Mouse (Mus musculus): ENCODE measurements around the gene Abhd17a. TPM values are rescaled to one million over a fixed set of nuclear protein-coding genes. Genes with fewer than 3 reads are reported as not detected.
"Not testable (repeated sequence)": the region's sequence is repeated elsewhere in the genome, so short reads cannot be mapped to it uniquely, and the experiment has no call there.

Abhd17a gene
- polyA plus RNA-seq, 1 experiment from 2014 or later = 122 TPM

DNA sequence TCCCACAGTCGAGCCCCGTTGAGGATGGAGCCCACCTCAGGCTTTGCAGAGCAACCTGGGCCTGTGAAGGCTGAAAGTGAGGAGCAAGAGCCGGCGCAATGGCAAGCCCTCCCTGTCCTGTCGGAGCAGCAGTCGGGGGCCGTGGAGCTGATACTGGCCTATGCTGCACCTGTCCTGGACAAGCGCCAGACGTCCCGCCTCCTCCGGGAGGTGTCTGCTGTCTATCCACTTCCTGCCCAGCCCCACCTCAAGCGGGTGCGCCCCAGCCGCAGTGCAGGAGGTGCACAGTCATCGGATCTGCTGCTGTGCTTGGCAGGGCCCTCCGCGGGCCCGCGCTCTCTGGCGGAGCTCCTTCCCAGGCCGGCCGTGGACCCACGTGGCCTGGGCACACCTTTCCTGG lies 16.2 kb upstream of the Abhd17a start:
- H3K4me1 ChIP-seq = peaks cover 19% of the 10 kb centered on the region
- H3K4me3 ChIP-seq = no peak overlapping the region
- no peak overlapping the region for H3K9ac ChIP-seq
- H3K9me3 ChIP-seq = no peaks in the 10 kb centered on the region
- no peak overlapping the region for H3K4me2 ChIP-seq
- ATAC-seq (ENCODE audit: borderline replicate concordance, extremely low read depth, low FRiP score, low TSS enrichment) = no peak
- no peaks in the 10 kb centered on the region for H3K27me3 ChIP-seq
- WGBS = 87% methylated on average over 23 of the region's 23 CpGs
- H3K27ac ChIP-seq = no peak overlapping the region
- H3K36me3 ChIP-seq = peaks cover 46% of the 10 kb centered on the region

DNA sequence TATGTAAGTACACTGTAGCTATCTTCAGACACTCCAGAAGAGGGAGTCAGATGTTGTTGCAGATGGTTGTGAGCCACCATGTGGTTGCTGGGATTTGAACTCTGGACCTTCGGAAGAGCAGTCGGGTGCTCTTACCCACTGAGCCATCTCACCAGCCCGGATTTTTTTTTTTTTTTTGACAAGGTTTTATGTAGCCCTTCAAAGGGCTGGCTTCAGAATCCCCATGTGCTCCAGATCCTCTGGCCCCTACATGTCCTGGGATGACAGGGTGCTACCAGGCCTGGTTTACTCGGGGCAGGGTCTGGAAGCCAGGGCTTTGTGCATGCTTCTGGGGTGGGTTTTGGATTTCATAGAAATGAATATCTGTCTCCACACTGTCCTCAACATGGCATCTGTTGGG lies 15.6 kb upstream of the Abhd17a start, which contains the start of gene Gm49322:
Gm49322 (plus strand) TSS at position 301 of the 400 bp plus-strand sequence.
- not testable (repeated sequence) for H3K4me3 ChIP-seq; ATAC-seq (ENCODE audit: borderline replicate concordance, extremely low read depth, low FRiP score, low TSS enrichment); H3K9ac ChIP-seq; H3K27me3 ChIP-seq; H3K27ac ChIP-seq; H3K4me2 ChIP-seq; H3K9me3 ChIP-seq
- WGBS = 61% methylated on average over 2 of the region's 4 CpGs
- Histone ChIP-seq H3K4me1 (peaks cover 19% of the 10 kb centered on the region), H3K36me3 (peaks cover 43% of the 10 kb centered on the region)

DNA sequence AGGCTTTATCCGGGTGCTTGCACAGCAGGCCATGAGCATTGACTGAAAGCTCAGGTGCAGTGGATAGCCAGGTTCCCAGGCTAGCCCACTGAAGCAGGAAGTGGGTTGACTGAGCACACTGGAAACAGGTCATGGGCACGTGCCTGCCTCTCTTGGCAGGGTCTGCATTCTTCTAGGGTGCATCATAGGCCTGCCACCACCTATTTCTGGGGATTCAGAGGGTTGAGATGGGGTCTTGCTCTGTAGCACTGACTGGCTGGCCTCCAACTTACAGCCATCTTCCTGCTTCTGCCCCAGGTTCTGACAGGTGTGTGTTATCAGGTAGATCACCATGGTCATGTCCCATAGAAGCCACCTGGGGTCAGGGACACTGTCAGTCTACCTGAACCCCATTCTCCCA lies 14.8 kb upstream of the Abhd17a start:
- 86% methylated on average over 2 of the region's 2 CpGs for WGBS
- no peaks in the 10 kb centered on the region for H3K9me3 ChIP-seq
- no peak overlapping the region for H3K9ac ChIP-seq
- H3K27me3 ChIP-seq = no peaks in the 10 kb centered on the region
- ATAC-seq (ENCODE audit: borderline replicate concordance, extremely low read depth, low FRiP score, low TSS enrichment) = no peak
- H3K4me3 ChIP-seq = no peak overlapping the region
- peaks cover 37% of the 10 kb centered on the region for H3K36me3 ChIP-seq
- no peak overlapping the region for H3K27ac ChIP-seq
- peaks cover 19% of the 10 kb centered on the region for H3K4me1 ChIP-seq
- H3K4me2 ChIP-seq = no peak overlapping the region

DNA sequence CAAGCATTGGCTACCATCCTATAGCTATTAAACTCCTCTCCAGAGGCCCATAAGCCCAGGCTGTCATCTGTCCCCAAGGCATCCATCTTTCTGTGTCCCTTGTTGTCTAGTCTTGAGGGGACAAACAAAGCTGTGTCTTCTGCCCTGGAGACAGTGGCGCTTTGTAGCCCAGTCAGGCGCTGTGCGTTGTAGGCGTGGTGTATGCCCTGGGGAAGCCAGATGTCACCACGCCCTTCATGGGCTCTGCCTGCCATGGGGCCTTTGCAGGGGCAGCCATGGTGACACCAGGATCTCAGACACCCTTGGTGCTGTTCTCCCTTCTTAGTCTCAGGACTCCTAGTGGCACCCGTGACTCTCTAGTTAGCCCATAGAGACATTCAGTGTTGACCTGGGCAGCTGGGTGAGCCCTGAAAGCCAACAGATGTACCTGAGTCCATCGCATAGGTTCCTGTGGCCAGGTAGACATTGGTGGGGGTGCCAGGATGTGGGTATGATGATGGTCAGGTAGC lies 13.9 kb upstream of the Abhd17a start:
- H3K36me3 ChIP-seq = peaks cover 29% of the 10 kb centered on the region
- no peaks in the 10 kb centered on the region for H3K27me3 ChIP-seq
- no peak overlapping the region for H3K27ac ChIP-seq
- 88% methylated on average over 7 of the region's 7 CpGs for WGBS
- H3K4me2 ChIP-seq = peak overlapping the region; percentile 89
- no peak for ATAC-seq (ENCODE audit: borderline replicate concordance, extremely low read depth, low FRiP score, low TSS enrichment)
- H3K4me3 ChIP-seq = peak overlapping the region; percentile 94; the same call in 1 of the 2 replicates
- H3K4me1 ChIP-seq = peaks cover 19% of the 10 kb centered on the region
- no peaks in the 10 kb centered on the region for H3K9me3 ChIP-seq
- H3K9ac ChIP-seq = no peak overlapping the region

DNA sequence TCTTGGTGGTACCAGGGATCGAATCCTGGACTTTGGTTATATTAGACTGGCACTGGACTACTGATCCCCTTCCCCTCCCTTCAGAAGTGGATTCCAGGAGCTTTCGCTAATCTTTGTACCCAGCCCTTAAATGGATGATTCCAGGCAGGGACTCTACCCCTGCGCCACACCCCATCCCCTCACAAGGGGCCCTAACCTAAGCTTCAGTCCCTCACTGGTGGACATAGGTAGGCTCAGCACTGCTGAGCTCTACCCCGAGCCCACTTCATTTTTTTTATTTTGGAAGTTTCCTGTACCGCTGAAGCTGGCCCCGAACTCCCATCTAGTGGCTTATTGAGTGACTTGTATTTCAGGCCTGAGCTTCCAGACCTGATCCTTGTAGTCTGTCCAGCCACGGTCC lies 13.2 kb upstream of the Abhd17a start:
- H3K27me3 ChIP-seq = no peaks in the 10 kb centered on the region
- WGBS = 32% methylated on average over 7 of the region's 7 CpGs

GRCm38 (mm10) chr10:80602698-80603325 lies 12.7 kb upstream of the Abhd17a start, which contains the start of the genes Scamp4 and Adat3:
Gene Scamp4, plus strand, starts transcription at chr10:80602872.
Gene Adat3, plus strand, starts transcription at chr10:80602880.
- under 1% methylated on average over 54 of the region's 54 CpGs for WGBS
- ATAC-seq (ENCODE audit: borderline replicate concordance, extremely low read depth, low FRiP score, low TSS enrichment) = peak; percentile 95
- no peaks in the 10 kb centered on the region for H3K9me3 ChIP-seq
- no peaks in the 10 kb centered on the region for H3K27me3 ChIP-seq
- peak within 1 kb of the TSS; percentile 72 for H3K9ac ChIP-seq
- peak within 1 kb of the TSS; percentile 94 for H3K4me3 ChIP-seq
- H3K4me2 ChIP-seq = peak within 1 kb of the TSS; percentile 89
- peaks cover 19% of the 10 kb centered on the region for H3K4me1 ChIP-seq
- H3K36me3 ChIP-seq = peaks cover 17% of the 10 kb centered on the region
- H3K27ac ChIP-seq = peak within 1 kb of the TSS; percentile 93

More for the DNA sequence above, 13.2 kb upstream of the Abhd17a start:
- peak overlapping the region; percentile 89 for H3K4me2 ChIP-seq
- ATAC-seq (ENCODE audit: borderline replicate concordance, extremely low read depth, low FRiP score, low TSS enrichment) = no peak
- peaks cover 22% of the 10 kb centered on the region for H3K36me3 ChIP-seq
- H3K9ac ChIP-seq = peak overlapping the region; percentile 72
- no peaks in the 10 kb centered on the region for H3K9me3 ChIP-seq
- peaks cover 19% of the 10 kb centered on the region for H3K4me1 ChIP-seq
- peak overlapping the region; percentile 94 for H3K4me3 ChIP-seq
- peak overlapping the region; percentile 93 for H3K27ac ChIP-seq

DNA sequence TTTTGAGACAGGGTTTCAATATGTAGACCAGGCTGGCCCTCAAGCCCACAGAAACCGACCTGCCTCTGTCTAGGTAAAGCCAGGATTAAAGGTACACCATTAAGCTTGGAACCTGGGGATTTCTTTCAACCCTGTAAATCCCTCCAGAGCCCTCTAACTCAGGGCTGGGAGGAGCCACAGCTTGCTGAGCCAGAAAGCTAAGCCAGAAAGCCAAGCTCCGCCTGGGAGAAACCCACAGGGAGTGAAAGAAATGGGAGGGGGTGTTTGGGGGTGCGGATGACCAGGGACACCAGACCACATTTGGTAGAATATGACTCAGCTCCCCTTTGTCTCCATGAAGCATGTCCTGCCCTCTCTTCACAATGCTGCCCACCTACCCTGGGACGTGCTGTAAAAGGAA lies 6.2 kb upstream of the Abhd17a start:
- Histone ChIP-seq H3K4me3 (no peak overlapping the region), H3K9me3 (no peaks in the 10 kb centered on the region), H3K9ac (no peak overlapping the region), H3K27ac (no peak overlapping the region), H3K27me3 (no peaks in the 10 kb centered on the region), H3K36me3 (no peaks in the 10 kb centered on the region), H3K4me1 (no peaks in the 10 kb centered on the region), H3K4me2 (no peak overlapping the region)
- WGBS = 31% methylated on average over 4 of the region's 4 CpGs
- no peak for ATAC-seq (ENCODE audit: borderline replicate concordance, extremely low read depth, low FRiP score, low TSS enrichment)

- Histone ChIP-seq H3K9me3 (no peaks in the 10 kb centered on the region), H3K27me3 (no peaks in the 10 kb centered on the region), H3K27ac (peak overlapping the region; percentile 56; the same call in 1 of the 2 replicates), H3K4me2 (peak overlapping the region; percentile 93), H3K4me3 (peak overlapping the region; percentile 95), H3K9ac (peak overlapping the region; percentile 96), H3K36me3 (peaks cover 9% of the 10 kb centered on the region; the same call in 1 of the 2 replicates), H3K4me1 (peaks cover 20% of the 10 kb centered on the region)
- 13% methylated on average over 12 of the region's 12 CpGs for WGBS
- no peak for ATAC-seq (ENCODE audit: borderline replicate concordance, extremely low read depth, low FRiP score, low TSS enrichment)
Measured at GRCm38 (mm10) chr10:80589127-80589878, 838 bp downstream of the Abhd17a start.

DNA sequence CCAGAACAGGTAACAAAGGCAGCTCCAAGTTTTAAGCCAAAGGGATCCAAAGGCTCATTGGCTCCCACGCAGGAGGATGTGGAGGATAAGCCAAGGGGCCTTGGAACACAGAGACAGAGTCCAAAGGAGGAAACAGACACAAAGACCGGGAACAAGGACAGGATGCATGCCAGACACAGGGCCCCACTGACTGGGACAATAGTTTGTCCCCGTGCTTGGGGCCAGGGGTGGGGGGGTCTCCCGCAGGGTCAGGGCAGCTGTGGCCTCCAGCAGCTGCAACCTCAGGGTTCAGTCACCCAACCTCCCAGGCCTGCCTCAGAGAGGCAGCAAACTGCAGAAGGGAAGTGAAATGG lies 2.9 kb downstream of the Abhd17a start:
- peak overlapping the region; percentile 3; the same call in 1 of the 2 replicates for H3K9ac ChIP-seq
- H3K4me3 ChIP-seq = peak overlapping the region; percentile 27; the same call in 1 of the 2 replicates
- no peak for ATAC-seq (ENCODE audit: borderline replicate concordance, extremely low read depth, low FRiP score, low TSS enrichment)

DNA sequence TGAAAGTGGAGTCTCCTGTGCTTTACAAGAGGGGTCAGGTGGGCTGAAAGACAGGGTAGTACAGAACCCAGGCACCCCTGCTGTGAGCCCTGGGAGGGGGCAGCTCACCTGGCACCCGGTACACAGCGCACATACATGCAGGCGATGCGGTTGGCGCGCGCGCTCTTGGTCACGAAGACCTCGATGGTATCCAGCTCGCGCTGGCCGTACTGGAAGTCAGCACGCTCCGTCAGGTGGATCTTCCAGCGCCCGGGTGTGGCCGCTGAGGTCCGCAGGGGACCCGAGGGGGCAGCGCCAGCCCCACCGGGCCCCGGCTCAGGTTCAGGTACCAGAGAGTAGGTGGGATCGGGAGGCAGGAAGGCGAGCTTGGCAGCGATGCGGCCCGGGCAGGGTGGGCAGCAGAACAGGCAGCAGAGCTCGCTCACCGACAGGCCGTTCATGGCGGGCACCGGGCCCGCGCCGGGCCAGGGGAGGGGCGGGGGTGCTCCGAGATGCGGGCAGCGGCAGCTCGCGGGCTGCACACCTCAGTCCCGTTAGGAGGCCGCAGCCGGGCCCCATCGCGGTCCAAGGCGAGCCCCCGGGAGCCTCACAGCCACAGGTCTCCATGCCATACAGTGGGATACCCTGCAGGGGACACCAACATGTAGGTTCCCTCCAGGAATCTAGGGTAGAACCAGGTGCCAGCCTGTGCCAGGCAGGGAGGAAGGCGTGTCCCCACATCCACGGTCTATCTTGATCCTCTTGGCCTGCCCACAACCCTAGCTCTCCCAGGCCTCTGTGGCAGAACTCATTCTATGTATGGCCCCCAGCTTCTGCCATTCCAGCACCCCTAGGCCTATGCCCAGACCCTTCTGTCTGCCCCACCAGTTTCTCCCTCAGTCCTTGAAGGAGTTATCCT lies 3.5 kb downstream of the Abhd17a start:
- no peaks in the 10 kb centered on the region for H3K27me3 ChIP-seq
- peaks cover 32% of the 10 kb centered on the region for H3K36me3 ChIP-seq
- H3K4me2 ChIP-seq = peak overlapping the region; percentile 43
- H3K9ac ChIP-seq = peak overlapping the region; percentile 5; the same call in 1 of the 2 replicates
- peaks cover 23% of the 10 kb centered on the region for H3K4me1 ChIP-seq
- peak overlapping the region; percentile 62 for H3K27ac ChIP-seq
- no peak for ATAC-seq (ENCODE audit: borderline replicate concordance, extremely low read depth, low FRiP score, low TSS enrichment)
- H3K9me3 ChIP-seq = no peaks in the 10 kb centered on the region
- peak overlapping the region; percentile 27 for H3K4me3 ChIP-seq
- 88% methylated on average over 49 of the region's 51 CpGs for WGBS

More for the DNA sequence above, 2.9 kb downstream of the Abhd17a start:
- Histone ChIP-seq H3K4me2 (peak overlapping the region; percentile 43), H3K27me3 (no peaks in the 10 kb centered on the region), H3K9me3 (no peaks in the 10 kb centered on the region), H3K4me1 (peaks cover 23% of the 10 kb centered on the region), H3K27ac (peak overlapping the region; percentile 62), H3K36me3 (peaks cover 27% of the 10 kb centered on the region)
- 43% methylated on average over 4 of the region's 4 CpGs for WGBS

DNA sequence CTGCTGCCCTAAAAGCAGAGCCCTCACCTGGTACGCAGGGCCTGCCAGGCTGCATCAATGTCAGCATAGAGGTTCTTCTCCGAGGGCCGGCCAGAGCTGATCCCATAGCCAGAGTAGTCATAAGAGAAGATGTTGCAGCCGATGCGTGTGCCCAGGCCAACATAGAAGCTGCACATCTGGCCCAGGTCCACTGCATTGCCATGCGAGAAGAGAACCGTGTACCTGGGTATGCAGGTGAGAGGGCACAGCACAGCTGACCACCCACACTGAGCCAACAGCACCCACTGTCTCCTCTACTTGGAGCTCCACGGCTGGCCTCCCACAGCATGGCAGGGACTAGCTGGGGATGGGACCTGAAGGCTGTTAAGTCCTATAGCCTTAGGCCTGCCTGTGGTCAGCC lies 4.6 kb downstream of the Abhd17a start:
- Histone ChIP-seq H3K27ac (no peak overlapping the region), H3K36me3 (peaks cover 32% of the 10 kb centered on the region), H3K27me3 (no peaks in the 10 kb centered on the region), H3K9ac (no peak overlapping the region), H3K9me3 (no peaks in the 10 kb centered on the region), H3K4me2 (peak overlapping the region; percentile 43), H3K4me3 (peak overlapping the region; percentile 27), H3K4me1 (peaks cover 23% of the 10 kb centered on the region)
- WGBS = 90% methylated on average over 8 of the region's 8 CpGs
- ATAC-seq (ENCODE audit: borderline replicate concordance, extremely low read depth, low FRiP score, low TSS enrichment) = no peak
